Mouse (Mus musculus) left cerebral cortex, postnatal 25 days (tissue): ENCODE measurements around the gene Uba6. TPM values are rescaled to one million over a fixed set of nuclear protein-coding genes. Genes with fewer than 3 reads are reported as not detected.

Experiments
- DNase-seq, 2 experiments: peaks; one replicate each; pipeline ENCODE4 v3.0.0; 2022; ENCODE audit warnings: low spot score in 2 of 2, mixed read lengths in 1 of 2
- intact Hi-C: fragments of 180-260 bp; cut with DNase I; formaldehyde crosslinking; loops from one replicate; pipeline ENCODE4 v1.15.1; 2025
- total RNA-seq, 2 experiments: library from RNA; stranded (reverse); gene quantifications; 2 replicates each; pipeline ENCODE4 v1.2.3; 2021

Uba6 gene
- total RNA-seq, 2 experiments from 2014 or later: 23.5 to 24.7 TPM

DNA sequence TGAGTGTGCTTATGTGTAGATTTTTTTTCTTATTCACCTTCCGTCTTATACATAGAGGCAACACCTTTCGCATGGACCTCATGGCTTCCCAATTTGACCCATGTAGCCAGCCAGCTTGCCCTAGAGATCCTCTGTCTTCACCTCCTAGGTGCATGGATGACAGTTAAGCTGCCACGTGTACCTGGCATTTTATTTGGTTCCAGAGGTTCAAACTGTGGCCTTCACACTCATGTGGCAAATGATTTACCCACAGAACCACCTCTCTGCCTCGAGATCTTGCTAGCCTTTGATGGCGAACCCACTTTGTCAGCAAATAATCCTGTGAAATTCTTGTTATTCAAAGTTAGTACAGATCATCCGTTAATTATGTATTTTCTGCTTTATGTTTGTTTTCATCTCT lies 88.6 kb downstream of the Uba6 start:
- DNase-seq: no peak
- intact Hi-C loops: no loop called here

DNA sequence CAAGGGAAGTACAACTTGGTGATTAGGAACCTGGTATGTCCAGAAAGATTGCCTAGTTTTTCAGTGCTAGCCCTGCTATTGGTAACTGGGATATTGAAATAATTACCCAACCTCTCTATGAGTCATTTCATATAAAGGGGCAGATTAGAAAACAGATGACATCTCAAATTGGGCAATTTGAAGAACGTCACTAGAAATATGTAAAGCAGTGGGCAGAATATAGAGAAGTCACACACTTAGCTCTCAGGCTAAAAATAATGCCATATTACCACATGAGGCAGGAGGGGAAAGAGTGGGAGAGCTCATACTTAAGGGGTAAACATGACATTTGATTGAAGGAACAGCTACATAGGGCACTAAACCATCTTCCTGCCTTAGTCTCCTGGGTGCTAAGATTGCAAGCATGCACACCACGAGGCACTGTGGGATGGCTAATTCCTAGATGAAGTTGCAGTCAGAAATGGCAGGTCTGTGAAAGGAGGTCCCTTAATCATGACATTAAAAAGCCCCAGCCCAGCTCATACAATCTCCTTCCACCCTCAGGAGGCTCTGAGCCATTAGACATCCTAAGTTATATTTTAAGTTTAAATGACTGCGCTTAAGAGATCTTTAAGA lies 93.8 kb downstream of the Uba6 start:
- no peak for DNase-seq
- intact Hi-C loops: no loop called here

DNA sequence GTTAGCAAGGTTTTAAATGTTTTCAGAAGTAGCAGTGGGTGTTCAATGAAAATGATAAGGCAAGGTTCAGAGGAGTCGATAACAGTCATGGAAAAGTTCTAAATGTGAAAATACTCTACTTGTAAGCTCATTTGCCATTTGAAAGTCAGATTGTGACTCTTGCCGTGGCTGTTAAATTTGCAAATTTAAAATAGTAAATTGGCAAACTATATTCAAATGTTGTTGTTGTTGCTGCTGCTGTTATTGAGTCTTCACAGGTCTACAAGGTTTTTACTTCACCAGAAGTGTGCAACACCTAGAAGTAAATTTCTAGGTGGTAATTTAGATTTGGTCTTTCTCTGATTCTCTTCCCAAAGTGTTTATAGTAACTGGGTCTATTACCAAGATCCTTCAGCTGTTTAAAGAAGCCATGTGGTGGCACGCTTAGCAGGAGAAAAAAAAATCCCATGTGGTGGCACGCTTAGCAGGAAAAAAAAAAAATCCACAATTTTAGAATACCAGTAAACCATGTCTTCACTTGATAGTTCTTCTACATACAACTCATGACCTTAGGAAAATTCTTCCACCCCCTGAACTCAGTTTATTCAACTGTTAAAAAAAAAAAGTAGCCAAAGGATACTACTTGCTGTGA lies 99.7 kb downstream of the Uba6 start:
- intact Hi-C loops: no loop called here
- DNase-seq: no peak

DNA sequence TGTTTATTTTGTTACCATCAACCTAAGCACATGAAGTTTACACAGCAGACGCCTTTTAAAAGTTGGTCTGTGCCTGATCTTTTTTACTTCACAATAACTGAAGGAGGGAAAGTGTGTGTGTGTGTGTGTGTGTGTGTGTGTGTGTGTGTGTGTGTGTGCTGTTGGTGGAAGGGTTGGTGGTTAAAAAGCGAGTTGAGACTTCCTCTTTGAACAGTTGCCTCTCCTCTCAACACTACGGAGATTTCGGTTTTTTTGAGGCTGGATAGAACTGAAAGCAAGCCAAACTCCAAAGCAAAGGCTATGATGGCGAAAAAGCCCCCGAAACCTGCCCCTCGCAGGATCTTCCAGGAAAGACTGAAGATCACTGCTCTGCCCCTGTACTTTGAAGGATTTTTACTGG lies 101.1 kb downstream of the Uba6 start, which contains the start of gene Stap1:
Gene Stap1 (plus strand): TSS at position 209 of the 400 bp plus-strand sequence.
- no peak for DNase-seq
- intact Hi-C loops: no loop called here

DNA sequence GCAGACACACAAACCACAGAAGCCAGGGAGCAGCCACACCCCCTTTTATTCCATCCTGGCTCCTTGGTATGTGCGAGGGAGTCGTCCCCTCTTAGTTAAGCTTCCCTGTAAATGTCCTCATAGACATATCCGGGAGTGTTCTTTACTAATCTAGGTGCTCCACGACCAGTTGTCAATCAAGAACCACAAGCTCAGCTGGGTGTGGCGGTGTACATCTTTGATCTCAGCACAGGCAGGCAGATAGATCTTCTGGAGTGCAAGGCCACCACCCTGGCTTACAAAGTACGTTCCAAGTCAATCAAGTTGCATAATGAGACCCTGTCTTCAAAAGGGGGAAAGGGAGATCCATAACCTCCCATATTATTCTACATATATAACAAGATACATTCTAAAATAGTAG lies 103.5 kb downstream of the Uba6 start:
- no peak for DNase-seq
- intact Hi-C loops: loop anchor here (5.0 kb wide), 1 partner anchor 38 kb away; no protein-coding TSS in a partner anchor

DNA sequence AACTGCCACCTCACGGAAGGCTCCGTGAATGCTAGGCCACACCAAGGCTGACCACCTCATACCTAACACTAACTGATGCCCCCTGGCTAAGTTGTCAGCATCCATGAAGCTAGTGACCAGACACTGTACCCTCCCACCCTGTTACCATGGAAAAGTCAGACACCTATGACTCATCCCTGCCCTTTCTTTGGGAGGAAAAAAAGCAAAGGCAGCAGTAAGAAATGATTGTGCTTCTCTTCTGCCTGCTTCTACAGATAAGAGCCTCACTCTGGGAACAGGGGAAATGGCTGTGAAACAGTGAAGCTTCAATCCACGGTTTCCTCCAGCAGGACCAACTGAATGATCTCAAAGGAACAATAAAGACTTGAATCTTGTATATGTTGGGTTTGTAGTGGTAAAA lies 104.2 kb downstream of the Uba6 start:
- intact Hi-C loops: loop anchor here (5.0 kb wide), 1 partner anchor 39 kb away; no protein-coding TSS in a partner anchor
- DNase-seq: no peak

DNA sequence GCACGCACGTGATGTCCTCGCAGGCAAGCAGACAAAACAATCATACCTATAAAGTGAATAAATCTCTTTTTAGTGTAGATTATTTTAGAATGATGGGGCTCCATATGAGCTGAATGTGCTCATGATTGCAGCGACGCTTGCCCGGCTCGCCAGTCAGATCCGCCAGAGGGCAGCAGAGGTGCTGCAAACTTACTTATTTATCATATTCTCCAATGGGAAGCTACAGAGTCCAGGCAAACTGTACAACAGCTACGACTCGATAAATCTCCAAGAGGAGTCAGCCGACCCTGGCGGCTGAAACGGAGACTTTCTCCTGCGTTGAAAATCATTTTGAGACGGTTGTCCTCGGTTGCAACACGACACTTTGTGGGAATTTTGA lies 106.1 kb downstream of the Uba6 start:
- DNase-seq: peak; percentile 88 to 93
- intact Hi-C loops: loop anchor here (5.0 kb wide), 1 partner anchor 41 kb away; no protein-coding TSS in a partner anchor

DNA sequence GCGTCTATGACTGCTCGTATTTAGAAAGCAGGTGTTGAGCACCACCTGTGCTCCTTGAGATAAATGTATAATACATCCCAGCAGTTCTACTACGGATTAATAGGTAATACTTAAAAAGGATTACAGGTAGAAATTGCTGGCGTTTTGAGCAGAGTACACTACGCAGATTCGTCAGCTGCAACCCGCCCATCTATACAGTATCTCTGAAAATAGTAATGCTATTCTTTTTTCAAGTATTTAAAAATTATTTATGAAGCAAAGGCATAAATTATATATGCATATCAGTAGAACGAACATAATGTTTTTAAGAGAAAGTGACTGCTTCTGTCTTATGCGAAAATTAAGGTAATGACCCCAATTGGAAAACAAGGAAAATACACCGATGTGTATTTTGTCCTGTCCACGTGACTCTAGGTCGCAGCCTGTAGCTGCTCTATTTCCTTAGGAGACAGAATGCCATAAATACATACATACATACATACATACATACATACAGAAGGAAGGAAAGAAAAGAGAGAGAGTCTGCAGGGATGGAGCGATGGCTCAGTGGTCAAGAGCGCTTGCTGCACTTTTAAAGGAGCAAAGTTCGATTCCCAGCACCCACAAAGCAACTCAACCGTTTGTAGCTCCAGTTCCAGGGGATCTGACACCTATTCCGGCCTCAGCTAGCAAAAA lies 106.6 kb downstream of the Uba6 start:
- intact Hi-C loops: loop anchor here (1.0 to 5.0 kb wide), 2 partner anchors 41 to 106 kb away; partner anchors contain the start of gene Uba6
- DNase-seq: no peak

DNA sequence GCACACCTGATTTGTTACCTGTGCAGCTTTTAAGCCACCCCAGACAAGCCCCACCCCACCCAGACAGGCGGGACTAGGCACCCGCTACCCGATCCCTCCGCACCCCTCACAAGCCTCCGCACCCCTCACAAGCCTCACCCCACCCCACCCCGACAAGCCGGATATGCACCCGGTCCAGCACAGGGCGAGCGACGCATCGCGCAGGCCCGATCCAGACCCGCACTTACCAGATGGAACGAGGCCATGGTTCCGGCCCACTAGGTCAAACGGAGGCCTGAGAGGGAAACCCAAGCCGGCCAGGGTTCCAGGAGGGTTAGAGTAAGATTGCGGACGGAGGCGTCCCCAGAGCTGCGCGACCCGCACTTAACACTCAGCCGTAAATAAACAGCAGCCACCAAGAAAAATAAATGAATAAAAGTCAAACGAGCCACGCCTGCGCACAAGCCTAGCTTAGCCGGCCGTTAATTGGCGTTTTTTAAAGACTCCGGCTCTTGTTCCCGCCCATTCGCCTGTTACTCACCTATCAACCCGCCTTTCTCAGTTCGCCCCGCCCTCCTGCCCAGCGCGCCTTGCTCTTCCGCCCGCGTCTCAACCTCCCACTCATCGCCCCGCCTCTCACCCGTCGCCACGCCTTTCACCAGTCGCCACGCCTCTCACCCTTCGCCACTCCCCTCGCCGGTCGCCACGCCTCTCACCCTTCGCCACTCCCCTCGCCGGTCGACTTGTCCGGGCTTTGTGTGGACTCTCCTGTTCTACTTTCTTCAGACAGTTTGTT lies 107.3 kb downstream of the Uba6 start, which contains the start of gene Cenpc1:
Gene Cenpc1 (minus strand): TSS at position 483 of the 775 bp plus-strand sequence.
- intact Hi-C loops: loop anchor here (1.0 to 5.0 kb wide), 2 partner anchors 42 to 107 kb away; partner anchors contain the start of gene Uba6
- DNase-seq: peak; percentile 91 to 97

DNA sequence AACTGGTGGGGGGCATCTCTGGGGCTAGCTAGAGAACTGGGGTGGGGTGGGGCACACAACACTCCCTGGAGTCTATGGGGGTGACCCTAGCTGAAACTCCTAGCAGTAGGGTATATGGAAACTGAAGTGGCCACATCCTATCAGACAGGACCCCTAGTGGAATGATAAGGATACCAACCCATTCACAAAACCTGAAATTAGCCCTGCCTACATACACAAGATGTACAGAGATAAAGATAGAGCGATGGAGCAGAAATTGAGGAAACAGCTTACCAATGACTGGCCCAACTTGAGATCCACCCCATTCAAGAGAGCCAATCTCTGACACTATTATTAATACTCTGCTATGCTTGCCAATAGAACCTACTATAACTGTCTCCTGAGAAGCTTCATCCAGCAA lies 109.1 kb downstream of the Uba6 start:
- DNase-seq: no peak
- intact Hi-C loops: no loop called here

Other genes starting within 250 kb of the Uba6 start
- 10 to 100 TPM; 20.3 to 21.8 TPM for gene Cenpc1, start 107.2 kb downstream of the Uba6 start, total RNA-seq
- not detected for gene Stap1, start 101.1 kb downstream of the Uba6 start, total RNA-seq
- gene Gnrhr, start 25.1 kb upstream of the Uba6 start, total RNA-seq: not detected
- not detected for gene Tmprss11c, start 116.5 kb upstream of the Uba6 start, total RNA-seq
- gene Tmprss11d, start 200.6 kb upstream of the Uba6 start, total RNA-seq: not detected